Mouse (Mus musculus): ENCODE data around the gene Slc1a5.

Gene Slc1a5

DNA sequence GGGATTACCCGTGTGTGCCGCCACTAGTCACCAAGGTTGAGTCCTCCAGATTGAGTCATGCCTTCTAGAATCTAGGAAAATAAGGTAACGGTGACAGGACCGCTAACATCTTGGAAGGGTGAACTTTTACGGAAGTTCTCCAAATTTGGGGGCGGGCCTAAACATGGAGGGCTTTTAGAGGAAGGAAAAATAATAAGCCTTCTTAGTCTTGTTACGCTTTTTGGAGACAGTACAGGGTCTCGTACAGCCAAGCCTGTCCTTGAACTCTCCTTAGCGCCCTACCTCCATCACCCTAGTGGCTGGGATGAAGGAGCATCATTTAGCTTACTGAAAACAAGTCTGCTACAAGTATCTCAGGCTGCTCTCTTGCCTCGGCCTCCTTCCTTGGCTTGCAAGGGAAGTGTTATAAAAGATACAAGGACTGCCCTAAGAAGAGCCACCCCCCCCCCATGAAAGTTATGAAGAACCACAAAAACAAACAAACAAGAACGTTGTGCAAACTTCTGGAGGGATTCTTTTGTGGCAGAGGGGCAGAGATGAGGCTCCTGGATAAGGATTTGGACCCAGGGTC is 1.5 kb downstream of the Slc1a5 start:
- no peak for DNase-seq (ENCODE audit: low spot score)

DNA sequence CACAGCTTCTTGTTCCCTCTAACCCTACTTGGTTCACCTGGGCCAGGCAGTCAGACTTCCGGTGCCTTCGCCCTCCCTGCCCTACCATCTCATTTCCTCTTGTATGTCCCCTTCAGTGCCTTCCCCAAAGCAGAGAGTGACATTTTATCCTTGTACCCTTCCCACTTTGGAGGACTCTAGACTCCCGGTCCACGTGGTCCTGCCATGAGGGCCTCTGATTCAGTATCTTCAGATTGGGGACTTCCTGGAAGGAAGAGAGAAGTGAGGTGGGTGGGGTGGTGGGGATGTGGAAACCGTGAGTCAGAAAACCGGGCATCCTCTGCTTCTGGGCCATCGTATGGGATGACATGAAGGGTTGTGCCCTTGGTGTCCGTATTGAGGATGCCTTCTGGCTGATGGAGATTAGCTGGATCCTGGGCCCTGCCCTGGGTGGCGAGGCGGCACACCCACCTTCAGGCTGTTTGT is 2.1 kb downstream of the Slc1a5 start:
- DNase-seq (ENCODE audit: low spot score): peak; percentile 47

DNA sequence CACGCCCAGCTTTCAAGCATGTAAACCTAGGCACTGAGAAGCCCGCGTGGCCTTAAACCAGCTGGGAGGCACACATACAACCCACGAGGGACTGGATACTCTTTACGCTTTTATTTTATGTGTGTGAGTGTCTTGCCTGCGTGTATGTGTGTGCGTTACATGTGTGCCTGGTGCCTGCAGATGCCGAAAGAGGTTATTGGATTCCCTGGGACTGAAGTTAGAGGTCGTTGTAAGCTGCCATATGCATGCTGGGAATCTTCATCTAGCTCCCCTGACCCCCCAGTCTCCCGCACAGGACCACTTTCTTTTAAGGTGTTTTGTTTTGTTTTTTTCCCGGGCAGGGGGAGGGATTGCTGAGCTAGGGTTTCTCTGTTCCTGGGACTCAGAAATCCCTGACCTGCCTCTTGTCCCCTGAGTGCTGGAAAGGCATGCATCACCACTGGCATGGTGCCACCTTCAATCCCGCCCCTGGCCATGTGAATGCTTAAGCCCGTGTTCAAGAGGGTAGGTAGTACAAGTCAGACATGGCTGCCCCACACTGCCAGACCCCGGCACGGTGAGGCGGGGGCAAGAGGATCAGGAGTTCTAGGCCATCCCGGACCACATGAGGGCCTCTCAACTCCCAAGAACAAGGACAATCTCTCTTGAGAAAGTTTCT is 2.7 kb downstream of the Slc1a5 start:
- no peak for DNase-seq (ENCODE audit: low spot score)

DNA sequence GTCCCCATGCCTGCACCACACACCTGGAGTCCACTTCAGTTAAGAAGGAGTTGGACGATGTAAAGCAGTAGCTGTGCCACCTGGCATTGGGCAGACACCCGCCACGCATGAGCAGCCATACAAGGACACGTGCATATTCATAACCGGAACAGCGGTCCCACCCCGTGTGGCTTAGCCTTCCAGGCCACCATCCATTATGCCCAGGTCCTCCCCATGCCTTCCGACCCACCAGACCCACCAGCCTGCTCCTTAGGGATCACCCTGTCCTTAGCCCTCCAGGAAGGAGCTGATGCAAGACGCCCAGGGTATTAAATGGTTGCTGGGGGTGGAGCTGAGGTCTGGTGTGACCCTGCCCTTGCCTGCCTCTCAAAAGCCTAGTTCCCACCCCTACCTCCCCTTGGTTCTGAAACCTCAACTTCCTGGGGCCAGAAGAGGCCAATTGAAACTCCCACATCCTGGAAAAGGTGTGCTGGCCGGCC is 3.4 kb downstream of the Slc1a5 start:
- DNase-seq (ENCODE audit: low spot score): no peak

DNA sequence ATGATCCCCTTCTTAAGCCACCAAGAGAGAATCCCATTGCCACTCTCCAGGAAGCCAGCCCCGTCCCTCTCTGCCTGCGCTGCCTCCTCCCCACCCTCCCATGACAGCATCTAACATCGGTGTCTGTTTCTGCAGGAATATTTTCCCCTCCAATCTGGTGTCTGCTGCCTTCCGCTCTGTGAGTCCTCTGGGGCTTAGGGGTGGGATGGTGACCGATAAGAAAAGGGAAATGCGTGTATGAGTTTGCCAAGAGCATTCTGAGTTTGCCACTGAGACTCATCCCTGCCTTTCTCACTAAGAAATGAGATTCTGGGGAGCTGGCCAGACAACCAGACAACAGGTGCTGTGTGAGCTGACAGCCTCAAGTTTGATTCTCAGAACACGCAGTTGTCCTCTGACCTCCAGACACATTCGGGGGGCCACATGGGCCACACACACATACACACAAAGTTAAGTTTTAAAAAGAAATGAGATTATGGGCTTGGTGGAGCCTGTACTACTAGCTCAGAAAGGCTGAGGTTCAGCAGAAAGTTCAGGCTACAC is 4.5 kb downstream of the Slc1a5 start:
- DNase-seq (ENCODE audit: low spot score): no peak

DNA sequence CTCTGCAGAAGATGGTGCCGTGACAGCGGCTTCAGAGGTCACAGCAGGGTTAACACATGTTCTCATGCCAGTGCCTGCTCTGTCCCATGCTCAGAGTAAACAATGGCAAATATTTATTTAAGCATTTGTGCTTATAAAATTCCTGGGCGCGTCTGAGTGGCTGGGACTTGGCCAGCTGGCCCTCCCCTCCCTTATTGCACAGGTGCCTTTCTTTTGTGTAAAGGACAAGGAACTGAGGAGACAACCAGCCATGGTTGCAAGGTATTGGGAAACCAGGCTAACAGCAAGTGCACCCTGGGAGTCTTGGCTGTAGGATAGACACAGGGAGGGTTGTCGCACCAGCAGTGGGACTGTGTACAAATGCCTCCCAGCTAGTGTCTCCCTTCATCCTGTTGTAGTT is 11.2 kb downstream of the Slc1a5 start:
- no peak for DNase-seq (ENCODE audit: low spot score)

DNA sequence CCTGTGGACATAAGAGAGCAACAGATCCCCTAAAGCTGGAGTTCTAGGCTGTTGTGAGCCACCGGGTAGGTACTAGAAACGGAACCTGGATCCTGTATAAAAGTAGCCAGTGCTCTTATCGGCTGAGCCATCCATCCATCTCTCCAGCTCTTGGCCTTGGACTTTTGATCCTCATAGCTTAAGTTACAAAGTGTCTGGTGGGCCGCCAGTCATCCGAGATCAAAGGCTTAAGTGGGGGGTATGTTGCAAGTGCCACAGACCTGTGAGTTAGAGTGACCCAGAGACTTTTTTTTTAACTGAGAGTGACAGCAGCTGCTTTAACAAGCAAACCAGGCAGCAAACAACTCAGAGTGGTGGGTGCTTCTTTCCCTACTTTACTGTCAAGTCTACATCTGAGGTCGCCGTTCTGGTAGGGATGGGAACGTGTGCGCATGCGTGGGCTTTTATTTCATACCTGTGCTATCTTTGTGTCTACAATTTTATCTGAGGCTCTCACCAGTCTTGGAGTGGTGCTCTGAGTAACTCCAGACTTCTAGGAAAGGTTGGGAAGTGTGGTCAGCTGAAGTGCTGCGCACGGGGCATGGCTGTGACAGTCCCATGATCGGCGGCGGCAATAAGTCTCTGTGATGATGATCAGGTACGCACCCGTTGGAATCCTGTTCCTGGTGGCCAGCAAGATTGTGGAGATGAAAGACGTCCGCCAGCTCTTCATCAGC is 12.0 kb downstream of the Slc1a5 start:
- DNase-seq (ENCODE audit: low spot score): no peak

DNA sequence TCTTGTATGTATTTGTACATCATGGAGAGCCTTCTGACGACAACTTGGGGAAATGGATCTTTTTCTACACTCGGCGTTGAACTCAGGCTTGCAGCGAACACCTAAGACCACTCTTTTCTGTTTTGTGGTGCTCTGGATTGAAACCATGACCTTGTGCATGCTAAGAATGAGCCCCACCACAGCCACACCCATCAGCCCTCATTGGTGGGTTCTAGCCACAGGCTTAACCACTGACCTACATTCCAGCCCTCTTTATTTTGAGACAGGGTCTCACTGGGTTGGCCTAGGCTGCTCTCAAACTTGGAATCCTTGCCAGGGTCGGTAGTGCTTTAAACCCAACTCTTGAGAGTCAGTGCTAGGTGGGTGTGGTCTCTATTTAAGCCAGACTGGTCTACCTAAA is 13.7 kb downstream of the Slc1a5 start:
- DNase-seq (ENCODE audit: low spot score): no peak

DNA sequence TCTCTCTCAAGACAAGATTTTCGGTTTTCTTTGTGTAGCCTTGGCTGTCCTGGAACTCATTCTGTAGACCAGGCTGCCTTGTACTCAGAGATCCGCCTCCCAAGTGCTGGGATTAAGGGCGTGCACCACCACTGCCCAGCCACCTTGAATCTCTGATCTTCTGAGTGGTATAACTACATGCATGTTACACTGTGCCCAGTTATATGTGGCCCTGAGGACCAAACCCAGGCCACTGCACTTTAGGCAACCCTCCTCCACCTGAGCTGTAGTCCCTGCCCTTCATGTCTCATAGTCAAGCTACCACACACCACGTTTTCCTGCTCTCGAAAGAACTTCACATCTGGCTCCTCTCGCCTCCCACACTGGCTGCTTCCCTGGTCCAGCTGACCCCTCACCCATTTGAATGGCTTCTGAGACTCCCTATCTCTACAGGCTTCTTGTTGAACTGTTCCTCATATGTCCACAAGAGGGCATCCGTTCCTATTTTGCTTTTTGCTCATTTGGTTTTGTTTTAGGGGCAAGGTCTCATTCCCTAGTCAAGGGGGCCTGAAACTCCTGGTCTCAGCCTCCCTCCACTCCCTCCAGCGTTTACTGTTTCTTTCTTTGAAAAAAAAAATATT is 23.4 kb downstream of the Slc1a5 start:
- DNase-seq (ENCODE audit: low spot score): no peak

DNA sequence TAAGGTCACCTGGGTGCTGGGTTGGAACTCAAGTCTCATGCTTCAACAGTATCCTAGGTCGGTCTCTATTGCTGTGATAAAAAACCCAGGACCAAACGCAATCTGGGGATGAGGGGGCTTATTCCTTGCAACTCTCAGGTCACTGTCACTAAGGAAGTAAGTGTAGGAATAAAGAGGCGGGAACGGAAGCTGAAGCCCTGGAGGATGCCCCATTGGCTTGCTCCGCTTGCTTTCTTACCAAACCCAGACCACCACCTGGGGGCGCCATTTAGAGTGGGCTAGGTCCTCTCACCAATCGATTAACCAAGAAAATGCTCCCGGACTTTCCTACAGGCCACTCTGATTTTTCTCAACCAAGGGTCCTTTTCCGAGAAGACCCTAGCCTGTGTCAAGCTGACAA is 26.8 kb downstream of the Slc1a5 start:
- no peak for DNase-seq (ENCODE audit: low spot score)

DNA sequence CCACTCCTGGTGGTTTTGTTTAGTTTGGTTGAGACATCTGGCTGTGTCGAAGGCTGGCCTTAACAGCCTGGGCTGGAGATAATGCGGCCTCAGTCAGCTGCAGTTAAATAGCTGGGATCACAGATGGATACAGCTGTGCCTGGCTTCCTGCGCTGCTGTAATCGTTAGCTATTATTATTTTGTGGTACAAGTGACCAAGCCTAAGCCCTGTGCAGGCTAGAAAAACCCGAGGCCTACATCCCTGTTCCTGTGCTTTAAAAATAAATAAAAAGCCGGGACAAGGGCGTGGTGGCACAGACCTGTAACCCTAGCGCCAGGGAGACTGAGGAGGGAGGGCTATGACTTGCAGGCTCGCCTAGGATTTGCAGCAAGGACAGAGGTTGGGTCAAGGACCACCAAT is 27.5 kb downstream of the Slc1a5 start:
- no peak for DNase-seq (ENCODE audit: low spot score)

DNA sequence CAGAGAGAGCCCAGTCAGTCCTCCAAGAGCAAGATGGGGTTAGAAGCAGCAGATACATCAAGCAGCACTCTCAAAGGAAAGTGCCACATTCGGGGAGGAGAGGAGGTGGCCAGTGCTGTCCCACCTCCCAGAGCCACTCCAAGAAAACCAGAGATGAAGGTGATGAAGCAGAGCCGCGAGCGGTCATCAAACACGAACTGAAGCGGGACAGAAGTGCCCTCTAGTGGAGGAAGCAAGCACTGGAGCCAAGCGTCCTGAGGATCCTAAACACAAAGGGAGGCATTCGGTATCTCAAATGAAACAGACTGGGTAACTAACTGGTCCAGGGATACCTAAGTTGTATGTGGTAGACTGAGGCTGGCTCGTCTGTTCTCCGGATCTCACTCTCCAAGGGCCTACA is 28.6 kb downstream of the Slc1a5 start:
- peak; percentile 33 for DNase-seq (ENCODE audit: low spot score)

DNA sequence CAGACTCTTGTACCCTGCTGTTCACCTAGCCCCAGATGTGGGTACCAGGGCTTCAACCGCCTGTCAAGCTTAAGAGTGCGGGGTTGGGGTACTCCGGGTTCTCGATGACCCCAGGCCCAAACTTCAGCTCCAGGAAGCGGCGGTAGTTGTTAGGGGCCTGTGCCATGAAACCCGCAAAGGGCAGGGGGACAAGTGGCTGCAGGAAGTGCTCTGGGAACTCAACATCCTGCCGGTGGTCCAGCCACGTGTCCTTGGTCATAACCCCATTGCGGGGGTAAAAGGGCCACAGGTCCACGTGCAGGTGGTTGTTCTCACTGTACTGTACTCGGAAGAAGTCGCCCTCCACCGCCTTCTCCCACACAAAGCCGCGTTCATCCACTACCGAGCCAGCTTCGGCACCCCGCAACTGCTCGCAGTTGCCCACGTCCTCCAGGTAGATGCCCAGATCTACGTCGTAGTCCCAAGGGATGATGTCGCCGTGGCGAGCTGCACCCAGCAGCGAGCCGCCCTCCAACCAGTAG is 29.3 kb downstream of the Slc1a5 start:
- no peak for DNase-seq (ENCODE audit: low spot score)

DNA sequence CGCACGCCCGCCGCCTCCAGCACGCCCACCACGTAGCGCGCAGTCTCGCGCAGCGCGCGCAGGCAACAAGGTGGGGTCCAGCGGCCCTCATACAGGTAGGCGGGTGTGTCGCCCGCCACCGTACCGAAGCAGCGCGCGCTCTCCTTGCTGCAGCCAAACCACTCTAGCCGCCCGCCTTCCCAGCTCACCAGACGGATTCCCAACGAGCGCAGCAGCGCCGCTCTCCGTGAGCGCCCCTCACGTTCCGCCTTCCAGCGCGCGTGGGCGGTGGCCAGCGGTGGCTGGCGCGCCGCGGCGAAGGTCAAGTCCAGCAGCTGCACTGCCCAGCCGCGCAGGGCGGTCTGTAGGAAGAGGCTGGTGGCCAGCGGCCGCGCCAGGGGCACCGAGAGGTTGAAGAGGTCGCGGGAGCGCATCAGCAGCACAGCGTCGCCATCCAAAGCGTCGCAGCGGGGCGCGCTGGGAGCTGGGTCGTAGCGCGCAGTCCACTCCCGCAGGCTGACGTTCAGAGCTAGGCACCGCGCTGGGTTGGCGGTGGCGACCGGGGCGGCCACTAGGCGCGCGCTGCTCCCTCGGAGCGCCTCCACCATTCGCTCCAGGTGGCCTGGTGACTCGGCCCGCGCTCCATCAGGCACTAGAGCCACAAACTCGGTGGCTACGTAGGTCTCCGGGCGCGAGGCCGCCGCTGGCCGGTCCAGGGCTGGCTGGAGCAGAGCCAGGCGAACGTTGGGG is 29.9 kb downstream of the Slc1a5 start:
- DNase-seq (ENCODE audit: low spot score): no peak

DNA sequence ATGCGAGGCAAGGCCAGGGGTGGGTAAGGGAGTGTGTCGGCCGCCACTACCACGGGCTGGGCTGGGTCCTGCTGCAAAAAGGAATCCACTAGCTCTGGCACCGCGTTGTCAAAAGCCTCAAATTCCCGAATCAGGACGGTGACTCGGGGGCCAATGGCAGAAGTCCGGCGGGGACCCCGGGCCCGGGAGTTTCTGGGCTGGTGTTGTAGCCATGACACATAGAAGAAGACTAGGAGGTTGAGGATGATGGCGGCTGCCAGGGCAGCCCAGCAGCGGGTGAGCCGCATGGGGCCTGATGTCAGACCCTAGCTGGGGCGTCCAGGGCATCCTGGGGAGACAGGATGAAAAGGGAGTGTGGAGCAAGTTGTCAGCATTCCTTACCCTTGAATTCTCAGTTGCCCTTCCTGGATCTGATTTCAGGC is 30.5 kb downstream of the Slc1a5 start:
- no peak for DNase-seq (ENCODE audit: low spot score)

DNA sequence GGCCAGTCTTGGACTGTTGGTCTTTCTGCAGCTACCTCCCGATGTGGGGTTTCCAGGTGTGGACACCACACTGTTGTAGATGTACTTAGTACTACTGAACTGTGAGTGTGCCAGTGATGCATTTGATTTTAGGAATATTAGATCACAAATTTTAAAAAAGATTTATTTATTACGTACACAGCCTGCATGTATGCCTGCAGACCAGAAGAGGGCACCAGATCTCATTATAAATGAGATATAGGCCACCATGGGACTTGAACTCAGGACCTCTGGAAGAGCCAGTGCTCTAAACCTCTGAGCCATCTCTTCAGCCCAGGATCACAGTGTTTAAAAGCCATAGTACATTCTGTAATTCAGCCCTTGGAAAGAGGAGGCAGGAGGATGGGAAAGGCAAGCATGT is 31.4 kb downstream of the Slc1a5 start:
- no peak for DNase-seq (ENCODE audit: low spot score)

DNA sequence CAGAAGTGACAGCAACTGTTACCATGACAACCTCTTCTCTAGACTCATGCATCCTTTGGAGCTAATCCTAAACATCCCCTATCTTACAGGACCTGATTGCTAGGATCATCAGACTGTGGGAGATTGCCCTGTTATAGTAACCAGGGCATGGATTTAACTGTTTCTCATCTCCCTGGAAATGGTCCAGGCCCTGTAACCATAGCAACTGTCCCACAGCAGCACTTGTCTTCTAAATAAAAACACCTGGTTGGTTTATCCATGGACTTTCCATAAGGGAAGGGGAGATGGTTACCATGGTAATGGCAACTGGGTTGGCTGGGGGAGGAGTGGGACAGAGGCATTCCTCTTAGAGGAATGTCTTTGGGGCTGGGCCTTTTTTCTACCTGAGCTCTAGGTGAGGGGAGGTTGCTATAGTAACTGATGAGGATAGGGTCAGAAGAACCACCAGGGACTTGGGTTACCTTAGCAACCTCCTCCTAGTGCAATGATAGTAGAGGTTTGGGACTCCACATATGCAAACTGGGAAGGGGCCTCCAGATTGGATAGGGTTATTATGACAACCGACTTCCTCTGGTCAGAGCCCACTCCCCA is 34.3 kb downstream of the Slc1a5 start, which contains the start of gene Strn4:
Gene Strn4 (plus strand): TSS at position 539 of the 591 bp plus-strand sequence.
- no peak for DNase-seq (ENCODE audit: low spot score)

DNA sequence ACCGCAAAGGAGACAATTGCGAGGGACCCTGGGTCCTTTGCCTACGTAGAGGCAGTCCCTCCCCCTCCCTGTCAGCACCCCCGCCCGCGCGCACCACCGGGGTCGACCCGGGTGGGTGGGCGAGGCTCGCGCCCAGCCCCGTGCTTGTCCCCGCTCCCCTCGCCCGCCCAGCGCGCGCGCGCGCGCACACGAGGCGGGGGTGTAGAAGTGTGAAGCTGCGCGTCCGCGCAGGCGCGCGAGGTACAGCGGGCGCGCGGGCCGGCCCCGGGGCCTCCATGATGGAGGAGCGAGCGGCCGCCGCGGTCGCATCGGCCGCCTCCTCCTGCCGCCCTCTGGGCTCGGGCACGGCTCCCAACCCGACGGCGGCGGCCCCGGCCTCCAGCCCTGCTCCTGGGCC is 34.9 kb downstream of the Slc1a5 start:
- peak; percentile 74 for DNase-seq (ENCODE audit: low spot score)

DNA sequence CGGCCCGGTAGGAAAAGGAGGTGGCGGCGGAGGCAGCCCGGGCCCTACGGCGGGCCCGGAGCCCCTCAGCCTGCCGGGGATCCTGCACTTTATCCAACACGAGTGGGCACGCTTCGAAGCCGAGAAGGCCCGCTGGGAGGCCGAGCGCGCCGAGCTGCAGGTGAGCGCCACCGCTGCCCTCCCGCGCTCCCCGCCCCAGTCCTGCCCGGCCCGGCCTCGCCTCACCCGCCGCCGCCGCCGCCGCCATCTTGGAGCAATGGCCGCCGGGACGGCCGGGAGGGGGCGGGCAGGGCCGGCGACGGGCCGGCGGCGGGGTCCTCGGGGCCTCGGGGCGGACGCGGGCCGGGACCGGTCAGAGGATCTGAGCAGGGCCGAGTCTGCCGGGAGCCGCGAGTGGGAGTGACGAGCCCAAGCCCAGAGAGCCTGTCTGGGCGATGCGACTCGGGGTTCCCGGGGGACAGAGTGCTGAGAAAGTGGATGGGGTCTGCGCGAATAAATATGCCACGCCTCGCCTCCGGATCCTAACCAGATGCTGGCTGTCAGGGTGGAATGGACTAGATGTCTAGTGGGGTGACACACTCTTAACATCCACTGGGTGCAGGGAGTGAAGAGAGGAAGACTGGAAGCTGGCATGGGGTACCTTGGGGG is 35.5 kb downstream of the Slc1a5 start, which contains the start of gene Fkrp:
Gene Fkrp (minus strand): TSS at position 258 of the 648 bp plus-strand sequence.
- DNase-seq (ENCODE audit: low spot score): no peak

DNA sequence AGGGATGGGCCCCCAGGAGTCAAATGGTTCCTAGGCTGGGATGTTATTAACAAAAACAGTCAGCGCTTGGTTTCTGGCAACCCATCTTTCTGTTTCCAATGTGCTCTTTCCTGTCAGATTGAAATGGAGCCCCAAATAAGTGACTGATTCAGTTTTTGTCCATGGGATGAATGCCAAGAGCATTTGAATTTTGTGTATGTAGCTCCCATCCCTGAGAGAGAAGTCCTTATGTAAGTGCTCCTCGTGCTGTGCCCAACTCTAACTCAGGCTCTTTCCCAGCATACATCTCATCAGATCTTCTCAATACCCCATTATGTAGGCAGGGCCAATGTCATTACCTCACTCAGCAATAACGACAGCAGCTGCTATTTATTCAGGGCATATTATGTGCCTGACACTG is 36.6 kb downstream of the Slc1a5 start:
- no peak for DNase-seq (ENCODE audit: low spot score)

DNA sequence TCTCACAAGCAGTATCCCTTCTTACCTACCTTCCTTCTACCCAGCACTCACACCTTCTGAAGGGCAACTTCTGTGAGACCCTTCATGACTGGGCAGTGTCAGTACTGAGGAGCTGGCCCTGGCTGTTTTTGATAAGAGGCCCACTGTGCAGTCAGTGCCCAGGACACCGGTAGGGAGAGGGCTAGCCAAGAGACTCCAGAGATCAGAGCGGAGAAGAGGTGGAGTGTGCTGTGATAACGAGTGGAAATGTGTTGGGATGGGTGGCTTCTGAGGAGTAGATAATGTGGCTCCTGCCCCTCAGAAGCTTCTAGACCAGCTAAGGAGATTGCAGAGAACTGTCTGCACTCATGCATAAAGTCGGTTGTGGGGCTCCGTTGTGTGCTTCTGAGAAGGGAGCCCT is 38.7 kb downstream of the Slc1a5 start:
- DNase-seq (ENCODE audit: low spot score): no peak
